Mouse (Mus musculus) spleen, postnatal 36 days (tissue): Measurements from ENCODE around the gene Mapk1ip1l.

Experiments
- DNase-seq, 2 experiments: peaks; one replicate each; pipeline ENCODE4 v3.0.0; 2022; ENCODE audit warnings: low spot score in 2 of 2, mixed read lengths in 1 of 2

The Mapk1ip1l gene

DNA sequence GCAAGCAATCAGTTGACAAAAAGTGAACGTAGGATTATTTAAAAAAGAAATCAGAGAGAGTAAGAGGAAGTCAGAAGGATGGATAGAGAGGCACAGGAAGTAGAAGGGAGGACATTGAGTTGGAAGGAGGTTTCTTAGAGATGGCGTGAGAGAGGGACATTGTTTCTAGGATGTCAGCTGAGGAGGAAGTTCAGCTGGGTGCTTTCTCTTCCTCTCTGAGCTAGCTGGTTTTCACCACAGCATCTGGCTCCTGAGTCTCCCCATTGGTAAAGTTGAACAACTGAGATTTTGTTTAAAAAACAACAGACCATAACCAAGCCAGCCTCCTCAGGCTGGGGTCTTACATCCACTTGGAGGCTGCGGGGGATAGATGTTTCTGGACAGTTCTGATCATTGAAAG lies 61.5 kb downstream of the Mapk1ip1l start:
- peak; percentile 24 to 40 for DNase-seq

DNA sequence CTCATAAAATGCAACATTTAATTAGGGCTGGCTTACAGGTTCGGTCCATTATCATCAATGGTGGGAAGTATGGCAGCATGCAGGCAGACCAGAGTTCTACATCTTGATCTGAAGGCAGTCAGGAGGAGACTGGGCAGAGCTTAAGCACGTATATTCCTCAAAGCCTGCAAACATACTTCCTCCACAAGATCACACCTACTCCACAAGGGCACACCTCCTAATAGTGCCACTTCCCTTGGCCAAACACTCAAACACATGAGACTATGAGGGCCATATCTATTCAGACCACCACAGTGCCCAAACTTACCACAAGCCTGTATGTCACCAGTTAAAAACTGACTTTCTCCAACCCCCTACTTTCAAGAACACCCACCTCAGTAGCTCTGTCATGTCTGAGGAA lies 63.4 kb downstream of the Mapk1ip1l start:
- DNase-seq, result no peak

GRCm38 (mm10) chr14:47361899-47362298 lies 63.8 kb downstream of the Mapk1ip1l start:
- peak; percentile 17 to 25 for DNase-seq

DNA sequence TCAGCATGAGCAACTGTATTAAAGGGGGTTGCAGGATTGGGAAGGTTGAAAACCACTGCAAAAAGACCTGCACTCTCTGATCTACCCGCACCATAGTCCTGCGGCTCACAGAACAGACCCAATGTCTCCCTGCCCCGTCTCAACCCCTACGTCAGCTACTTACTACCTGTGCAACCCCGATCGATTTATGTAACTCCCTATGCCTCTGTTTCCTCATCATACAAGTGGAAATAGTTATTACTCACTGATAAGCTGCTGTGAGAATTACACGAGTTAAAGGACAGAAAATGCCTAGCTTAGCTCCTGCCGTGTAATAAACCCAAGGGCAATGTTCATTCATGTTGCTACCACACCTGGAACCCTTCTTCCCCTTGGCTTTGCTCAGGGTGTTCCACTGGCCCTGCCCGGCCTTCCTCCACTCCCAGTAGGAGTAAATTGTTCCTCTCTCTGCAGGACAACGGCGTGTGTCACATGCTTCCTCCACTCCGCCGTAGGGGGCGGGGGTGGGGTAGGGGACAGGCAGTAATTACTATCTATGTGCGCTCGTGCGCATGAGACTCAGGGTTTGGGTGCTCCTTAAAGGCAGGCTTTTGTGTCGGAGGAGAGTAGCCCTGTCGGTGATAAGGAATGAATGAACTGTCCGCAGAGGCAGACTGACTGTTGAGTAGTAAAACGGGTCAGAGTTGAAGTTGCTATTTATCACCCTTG lies 66.8 kb downstream of the Mapk1ip1l start:
- peak; percentile 33 to 43 for DNase-seq

DNA sequence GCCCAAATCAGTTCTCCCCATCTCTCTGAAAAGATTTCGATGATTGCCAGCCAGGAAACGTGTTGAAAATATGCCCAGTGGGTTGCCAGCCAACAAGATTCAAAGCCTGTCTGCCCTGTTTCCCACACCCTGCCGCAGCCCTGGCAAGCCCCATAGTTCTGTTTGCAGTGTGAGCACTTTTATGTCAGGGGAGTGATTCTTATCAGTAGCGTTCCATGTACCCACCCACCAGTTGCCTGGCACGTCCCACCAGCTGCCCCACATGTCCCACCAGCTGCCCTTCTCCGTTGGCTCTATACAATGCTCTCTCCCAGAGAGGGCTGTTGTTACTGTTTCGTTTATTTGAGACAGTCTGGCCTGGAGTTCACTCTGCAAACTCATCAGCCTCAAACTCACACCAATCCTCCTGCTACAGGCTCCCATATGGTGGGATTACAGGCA lies 68.8 kb downstream of the Mapk1ip1l start:
- no peak for DNase-seq

DNA sequence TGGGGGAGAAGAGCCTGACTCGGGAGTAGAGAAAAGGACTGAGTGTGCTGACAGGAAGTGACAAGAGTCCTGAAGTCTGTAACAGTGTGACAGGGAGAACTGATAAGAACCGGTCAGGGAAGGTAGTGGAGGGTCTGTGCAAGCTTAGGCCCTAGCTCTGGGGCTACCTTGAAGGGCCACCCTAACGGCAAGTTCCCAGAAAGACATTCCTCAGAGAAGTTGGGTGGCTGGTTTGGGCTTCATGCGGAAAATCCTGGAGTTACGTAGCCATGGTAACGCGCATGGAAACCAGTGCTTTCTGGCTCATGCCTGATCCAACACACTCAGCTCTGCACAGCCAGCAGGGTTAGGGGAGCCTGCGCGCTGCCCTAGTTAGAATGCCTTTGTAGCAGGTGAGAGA lies 69.4 kb downstream of the Mapk1ip1l start, which contains the start of gene Lgals3:
Gene Lgals3, plus strand, starts transcription at position 291 of the 400 bp plus-strand sequence.
- DNase-seq, result no peak

DNA sequence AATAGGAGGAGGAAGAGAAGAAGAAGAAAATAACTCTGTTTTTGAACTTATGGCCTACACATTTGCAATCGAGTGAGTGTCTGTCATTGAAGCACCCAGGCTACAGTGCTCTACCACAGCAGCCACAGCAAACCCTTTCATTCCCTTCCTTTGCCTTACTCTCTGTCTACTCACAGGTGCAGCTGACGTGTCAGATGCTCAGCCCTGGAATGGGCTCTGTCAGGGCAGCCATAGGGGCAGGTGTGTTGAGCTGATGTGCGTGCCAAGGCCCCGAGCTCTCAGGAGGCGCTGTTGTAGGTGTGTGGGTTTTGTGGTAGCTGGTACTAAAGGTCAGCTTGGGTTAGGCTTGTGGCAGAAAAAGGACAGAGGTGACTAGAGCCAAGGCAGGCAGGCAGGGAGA lies 71.7 kb downstream of the Mapk1ip1l start:
- no peak for DNase-seq

DNA sequence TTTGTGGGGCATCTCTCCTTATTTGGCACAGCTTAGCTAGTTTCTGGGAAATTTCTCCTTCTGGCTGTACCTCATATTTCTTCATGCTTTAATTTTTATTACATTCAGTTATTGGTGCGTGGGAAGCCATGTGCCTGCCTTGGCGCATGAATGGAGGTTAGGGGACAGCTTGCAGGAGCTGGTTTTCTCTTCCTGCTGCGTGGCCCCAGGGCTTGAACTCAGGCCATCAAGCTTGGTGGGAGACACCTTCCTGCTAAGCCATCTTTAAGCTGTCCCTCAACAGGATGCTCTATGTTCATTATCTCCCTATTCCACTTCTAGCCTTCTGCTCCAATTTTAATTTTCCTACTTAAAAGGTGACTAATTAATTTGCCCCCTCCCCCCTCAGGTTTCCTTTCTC lies 72.7 kb downstream of the Mapk1ip1l start:
- no peak for DNase-seq

DNA sequence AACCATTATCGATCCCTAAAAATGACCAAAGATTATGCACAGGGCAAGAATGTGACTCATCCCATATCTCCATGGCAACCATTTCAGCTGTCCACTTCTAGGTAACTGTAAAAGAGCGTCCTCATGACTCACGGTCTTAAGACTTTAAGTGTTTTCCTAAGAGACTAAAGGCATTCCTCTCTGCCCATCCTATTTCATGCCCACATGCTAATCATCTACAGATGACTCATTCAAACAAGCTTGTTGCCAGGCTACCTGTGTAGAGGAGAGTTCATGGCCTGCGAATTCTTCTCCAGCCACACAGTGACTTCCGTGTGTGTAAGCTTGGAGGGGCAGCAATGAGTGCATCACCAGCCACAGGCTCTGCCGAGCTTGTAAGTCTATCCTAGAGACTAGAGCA lies 73.6 kb downstream of the Mapk1ip1l start:
- DNase-seq, result no peak
